Mouse (Mus musculus) monocyte, adult 2 months (primary cell): ENCODE data around the gene Btn2a2.

ENCODE experiments used
- DNase-seq, 2 experiments: peaks; one replicate each; pipeline ENCODE4 v3.0.0; 2022; ENCODE audit warnings: low spot score in 2 of 2, low read depth in 1 of 2

Btn2a2 gene

DNA sequence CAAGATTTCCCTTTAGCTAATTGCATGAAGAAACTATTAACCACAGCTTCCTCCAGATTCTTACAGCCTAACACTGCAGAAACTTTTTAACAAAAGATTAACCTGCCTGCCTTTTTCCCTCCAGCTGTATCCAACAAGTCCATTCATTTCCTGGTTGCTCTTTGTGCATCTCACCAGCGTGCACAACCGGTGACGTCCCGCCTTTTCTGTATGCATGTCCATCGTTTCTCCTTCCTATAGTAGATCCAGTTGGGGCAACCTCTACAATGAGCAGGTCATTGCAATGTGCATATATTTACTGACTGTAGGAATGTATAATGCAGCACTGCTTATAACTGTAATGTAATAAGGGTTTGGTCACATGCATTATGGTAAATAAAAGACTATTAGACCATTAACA, 35.3 kb upstream of the Btn2a2 start:
- DNase-seq = no peak

DNA sequence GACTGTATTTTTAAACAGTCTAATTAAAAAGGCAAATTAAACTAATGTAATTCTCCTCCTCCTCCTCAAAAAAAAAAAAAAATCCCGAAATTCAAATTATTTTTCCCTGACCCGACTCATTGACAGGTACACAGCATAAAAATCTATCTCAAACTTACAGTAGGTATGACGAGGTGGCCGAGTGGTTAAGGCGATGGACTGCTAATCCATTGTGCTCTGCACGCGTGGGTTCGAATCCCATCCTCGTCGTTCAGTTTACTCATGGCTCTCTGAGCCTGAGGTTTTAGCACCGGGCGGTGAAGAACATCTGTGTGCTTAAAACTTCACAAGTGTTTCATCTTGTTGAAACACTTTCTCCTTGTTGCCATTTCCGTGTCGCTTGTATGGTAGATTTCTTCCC, 33.0 kb upstream of the Btn2a2 start:
- DNase-seq = peak; percentile 54 to 73

DNA sequence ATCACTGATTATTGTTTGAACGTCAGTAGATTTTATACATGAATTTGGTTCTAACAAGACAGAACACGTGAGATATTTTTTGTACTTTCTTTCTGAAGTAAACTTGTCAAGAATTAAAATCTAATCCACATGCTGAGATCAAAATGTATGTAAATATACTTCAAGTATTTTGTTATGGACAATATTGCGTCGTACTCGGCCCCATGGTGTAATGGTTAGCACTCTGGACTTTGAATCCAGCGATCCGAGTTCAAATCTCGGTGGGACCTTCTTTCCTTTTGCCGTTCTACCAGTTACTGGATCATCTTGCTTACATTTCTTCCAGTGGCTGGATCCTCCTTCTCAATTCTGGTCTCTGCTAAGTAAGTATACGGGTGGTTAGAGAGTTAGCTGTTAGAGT, 30.8 kb upstream of the Btn2a2 start:
- peak; percentile 57 to 77 for DNase-seq

DNA sequence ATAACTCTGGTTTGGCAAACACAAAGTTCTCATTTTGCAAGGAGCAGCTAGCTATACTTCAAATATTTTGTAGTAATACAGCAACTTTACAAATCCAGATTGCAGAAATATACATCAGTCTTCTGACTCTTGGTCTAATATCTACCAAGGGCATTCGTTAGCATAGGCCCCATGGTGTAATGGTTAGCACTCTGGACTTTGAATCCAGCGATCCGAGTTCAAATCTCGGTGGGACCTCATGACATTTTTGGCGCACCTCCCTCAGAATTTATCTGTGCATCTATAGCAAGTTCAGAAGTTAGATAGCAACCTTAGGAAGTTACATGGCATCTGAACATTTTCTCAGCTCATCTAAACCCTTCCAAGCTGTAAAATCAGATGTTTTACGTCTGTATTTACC, 30.2 kb upstream of the Btn2a2 start:
- DNase-seq = peak; percentile 75 to 81

DNA sequence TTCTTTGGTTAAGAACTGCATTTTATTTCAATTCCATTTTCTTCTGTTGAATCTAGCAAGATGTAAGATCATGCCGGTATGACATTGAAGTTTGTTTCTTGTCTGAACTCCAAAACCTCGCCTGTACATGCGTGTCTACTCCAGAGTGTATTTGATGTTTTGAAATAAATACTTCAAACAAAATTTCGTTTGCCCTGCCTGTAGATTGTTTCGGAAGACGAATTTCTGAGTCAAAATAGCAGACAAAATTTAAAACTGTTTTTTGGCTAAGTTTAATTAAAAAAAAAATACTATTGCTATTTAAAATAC, 29.6 kb upstream of the Btn2a2 start:
- DNase-seq = no peak

DNA sequence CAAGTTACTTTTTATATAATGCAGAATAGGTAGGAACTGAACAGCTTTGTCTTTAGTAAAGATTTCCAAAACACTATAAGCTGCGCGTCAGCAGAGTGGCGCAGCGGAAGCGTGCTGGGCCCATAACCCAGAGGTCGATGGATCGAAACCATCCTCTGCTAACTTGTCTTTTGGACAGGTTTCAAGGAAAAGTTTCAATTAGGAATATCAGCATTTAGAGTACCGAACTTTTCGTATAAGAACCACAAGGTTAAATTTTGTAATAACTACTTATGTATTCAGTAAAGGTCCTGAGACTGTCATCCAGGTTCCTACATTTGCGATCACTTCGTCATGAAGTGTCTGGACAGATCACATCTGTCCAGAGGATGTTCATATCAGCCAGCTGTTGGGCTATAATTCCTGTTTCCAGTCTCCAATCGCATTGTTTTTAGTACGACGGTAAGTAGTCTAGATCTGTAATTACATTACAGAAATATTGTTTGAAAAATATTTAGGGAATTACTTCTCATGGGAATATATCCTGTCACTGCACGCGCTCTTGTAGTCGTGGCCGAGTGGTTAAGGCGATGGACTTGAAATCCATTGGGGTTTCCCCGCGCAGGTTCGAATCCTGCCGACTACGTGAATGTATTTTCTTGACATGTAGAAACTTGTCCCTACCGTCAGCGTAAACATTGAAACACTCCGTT, 29.1 kb upstream of the Btn2a2 start:
- peak; percentile 88 to 92 for DNase-seq

DNA sequence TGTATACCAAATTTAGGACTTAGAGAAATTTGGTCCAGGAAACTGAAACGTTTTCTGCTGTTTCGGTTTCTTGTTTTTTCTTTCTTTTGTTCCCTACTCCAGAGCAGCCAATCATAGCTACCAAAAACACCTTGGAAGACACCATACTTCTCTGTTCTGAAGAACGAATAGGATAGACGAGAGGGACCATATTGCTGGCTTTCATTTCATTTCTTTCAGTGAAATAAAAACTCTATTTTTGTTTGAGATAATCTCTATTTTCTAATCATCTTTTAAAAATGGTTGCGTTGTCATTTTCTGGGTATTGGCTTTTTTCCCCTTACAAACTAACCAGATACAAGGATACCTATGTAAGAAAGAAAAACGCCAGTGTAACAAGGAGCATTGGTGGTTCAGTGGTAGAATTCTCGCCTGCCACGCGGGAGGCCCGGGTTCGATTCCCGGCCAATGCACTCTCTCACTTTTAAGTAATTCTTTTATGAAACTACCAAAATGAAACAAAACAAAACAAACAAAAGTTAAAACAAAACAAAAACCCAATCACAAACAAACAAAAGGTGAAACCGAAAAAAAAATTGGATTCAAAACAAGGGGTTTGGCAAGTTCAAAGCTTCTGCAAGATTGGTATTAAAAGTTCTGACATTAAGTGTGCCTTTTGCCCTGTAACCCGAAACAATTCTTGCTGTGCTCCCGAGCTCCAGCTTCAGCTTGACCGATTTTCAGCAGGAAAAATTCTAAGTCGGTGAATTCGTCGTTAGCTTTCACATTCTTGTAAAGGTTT, 28.4 kb upstream of the Btn2a2 start:
- DNase-seq = peak in 1 of 2 experiments; percentile 71

DNA sequence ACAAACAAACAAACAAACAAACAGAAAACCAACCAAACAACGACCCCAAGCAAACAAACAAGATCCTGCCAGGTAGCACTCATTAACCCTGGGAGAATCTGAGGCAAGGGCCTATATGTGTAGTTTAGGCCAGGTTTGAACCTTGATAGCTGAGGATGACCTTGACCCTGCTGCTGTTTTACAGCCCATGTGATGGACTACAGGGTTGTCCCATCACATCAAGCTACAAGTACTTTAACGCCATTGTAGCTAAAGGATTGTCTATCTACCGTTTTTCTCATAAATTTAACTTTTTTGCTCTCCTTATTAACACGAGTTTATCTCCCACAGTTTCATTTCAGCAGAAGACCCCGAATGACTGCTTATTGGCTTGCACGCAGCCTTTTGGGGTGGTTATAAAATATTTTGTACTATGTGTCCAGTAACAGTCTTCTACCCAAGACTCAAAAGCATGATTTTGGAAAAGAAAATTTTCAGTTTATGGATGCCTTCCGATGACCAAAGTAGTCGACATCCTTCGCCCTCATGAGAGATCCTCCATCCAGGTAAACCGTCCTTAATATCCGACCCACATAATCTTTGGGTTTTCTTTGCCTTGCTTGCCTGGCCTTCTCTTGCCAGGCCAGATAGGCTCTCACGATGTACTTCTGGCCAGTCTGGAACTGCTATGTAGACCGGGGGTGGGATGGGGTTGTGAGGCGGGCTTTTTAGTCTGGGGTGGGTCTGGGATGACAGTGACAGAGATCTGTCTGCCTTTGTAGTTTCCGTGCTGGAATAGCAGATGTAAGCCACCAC, 27.4 kb upstream of the Btn2a2 start:
- DNase-seq = no peak

DNA sequence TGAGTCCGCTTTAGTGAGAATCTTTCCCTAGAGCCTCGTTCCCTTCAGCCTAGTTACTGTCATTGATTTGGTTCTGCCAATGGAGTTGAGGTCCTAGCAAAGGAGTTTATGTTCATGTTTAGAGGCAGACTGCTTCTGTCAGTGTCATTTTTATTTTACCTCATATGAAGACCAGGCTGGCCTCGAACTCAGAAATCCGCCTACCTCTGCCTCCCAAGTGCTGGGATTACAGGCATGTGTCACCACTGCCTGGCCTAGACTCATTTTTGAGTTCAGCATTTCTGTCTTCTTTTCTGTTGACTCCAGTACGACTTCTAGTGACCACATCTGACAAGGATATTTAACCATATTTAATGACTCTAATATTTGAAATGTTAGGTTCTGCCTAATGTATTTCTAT, 26.6 kb upstream of the Btn2a2 start:
- no peak for DNase-seq

DNA sequence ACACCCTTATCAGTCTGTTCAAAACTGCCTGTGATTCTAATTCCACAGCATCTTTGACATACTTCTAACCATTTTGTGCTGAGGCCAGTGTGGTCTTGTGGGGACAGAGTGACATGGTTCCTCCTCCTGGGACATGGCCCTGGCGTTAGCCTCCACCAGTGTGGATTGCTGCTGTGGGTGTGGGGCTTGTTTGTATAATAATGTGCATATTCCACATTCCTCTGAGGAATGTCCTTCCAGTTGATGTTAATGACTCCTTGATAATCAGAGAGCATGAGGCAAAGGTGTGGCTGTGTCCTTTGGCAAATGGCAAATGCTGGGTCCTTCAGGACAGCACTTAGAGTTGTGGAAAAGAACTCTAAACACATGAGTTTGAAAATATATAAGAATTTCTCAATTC, 24.9 kb upstream of the Btn2a2 start:
- no peak for DNase-seq

DNA sequence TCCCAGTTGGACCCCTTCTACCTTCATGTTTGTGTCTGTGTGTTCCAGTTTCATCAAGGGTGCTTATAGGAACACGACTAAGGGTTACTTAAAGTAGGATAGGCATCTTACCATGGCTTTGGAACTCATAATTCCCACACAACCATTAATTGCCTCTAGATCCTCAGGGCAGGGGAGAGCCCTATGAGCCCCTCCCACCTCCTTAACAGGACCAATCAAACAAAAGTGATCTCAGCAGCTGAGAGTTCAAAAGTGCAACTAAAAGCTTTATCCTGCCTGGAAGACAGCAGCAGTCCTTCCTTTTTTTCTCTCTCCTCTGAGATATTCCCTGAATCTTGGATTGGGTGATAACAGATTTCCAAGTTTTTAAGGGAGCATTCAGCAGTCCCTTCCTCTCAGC, 21.5 kb upstream of the Btn2a2 start:
- no peak for DNase-seq

DNA sequence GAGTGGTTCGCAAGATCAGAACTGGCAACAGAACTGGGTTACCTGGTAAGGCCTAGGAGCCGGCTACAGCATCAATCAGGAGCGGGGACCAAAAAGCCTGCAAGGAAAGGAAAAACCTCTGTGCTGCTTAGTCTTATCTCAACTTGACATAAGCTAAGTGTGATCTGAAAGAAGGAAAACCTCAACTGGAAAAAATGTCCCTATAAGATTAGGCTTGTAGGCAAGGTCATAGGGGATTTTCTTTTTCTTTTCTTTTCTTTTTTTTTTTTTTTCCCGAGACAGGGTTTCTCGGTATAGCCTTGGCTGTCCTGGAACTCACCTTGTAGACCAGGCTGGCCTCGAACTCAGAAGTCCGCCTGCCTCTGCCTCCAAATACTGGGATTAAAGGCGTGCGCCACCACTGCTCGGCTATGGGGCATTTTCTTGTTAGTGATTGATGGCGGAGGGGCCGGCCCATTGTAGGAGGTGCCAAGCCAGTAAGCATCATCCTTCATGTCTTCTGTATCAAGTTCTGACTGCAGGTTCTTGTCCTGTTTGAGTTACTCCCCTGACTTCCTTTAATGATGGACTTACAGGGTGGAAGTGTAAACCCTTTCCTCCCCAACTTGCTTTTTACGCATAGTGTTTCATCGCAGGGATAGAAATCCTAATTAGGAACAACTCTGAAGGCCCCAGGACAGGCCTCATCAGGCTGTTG, 18.3 kb upstream of the Btn2a2 start:
- DNase-seq = no peak

DNA sequence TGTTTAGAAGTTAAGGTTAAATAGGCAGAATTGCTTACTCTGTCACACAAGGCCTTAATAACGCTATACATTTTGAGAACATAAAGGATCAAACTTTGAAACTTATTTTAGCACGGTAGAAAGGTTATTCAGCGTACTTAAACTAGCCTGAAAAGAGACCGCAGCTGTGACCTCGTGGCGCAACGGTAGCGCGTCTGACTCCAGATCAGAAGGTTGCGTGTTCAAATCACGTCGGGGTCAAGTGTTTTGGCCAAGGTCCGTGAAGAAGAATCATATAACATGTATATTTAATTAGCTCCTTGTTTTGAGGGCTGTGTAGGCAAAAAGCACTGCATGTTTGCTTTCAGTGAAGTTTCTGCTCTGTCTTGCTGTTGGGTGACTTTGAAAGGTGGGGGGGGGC, 17.7 kb upstream of the Btn2a2 start:
- peak in 1 of 2 experiments; percentile 26 for DNase-seq

DNA sequence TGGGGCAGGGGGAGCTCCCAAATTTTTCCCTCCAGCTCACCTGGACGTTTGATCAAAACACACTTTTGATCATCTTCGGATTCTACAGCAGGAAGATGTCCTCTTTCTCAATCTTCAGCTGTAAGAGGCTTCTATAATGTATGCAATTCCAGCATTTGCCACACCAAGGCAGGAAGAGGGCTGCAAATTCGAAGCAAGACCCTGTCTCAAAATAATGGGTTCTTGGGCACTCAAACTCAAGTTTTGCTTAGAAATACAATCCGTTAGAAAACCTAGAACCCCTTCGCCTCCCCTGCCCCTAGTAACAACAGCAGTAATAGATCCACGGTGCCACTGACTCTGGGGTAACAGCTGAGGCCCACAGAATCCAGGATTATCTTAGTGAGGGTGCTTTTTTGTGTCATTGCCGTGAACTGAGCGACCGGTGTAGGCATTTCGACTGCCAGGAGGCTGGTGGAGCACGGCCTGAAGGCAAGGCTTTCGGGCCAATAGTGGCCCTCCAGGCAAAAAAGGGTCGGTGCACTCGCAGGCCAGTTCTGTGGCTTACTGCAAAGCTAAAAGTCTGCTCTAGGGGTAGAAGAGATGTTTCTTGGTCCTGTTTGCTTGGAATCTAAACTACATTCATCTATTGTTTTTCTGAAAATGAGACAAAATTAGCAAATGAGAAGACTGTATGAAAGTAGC, 17.1 kb upstream of the Btn2a2 start:
- DNase-seq = no peak

DNA sequence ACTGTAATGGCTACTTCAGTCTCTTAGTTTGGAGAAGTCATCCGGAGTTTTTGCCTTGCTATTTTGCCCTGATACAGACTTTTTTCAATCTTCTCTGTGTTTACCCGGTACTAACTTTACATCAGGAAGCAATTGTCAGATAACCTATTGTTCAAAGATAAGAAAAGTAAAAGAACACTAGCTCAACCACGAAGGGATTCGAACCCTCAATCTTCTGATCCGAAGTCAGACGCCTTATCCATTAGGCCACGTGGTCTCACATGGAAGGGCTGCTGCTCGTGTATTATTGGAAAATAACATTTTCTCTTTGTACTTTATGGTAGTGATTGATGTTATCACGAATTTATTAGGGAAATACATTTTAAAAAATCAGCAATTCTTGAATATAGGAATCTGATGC, 15.1 kb upstream of the Btn2a2 start:
- DNase-seq = no peak

DNA sequence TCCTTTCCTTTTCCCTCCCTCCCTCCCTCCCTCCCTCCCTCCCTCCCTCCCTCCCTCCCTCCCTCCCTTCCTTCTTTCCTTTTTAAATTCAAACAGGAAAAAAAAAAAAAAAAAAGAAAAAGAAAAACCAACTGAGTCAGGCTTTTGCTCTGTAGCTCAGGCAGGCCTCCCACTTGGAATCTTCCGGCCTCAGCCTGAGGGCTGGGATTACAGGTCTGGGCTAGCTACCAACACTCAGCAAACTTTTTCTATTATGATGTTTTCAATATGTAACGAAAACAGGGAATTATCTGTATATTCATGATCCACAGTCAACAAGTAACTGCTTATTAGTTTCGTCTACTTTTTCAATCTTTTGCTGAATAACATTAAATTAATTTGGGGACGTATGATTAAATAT, 14.3 kb upstream of the Btn2a2 start:
- no peak for DNase-seq

DNA sequence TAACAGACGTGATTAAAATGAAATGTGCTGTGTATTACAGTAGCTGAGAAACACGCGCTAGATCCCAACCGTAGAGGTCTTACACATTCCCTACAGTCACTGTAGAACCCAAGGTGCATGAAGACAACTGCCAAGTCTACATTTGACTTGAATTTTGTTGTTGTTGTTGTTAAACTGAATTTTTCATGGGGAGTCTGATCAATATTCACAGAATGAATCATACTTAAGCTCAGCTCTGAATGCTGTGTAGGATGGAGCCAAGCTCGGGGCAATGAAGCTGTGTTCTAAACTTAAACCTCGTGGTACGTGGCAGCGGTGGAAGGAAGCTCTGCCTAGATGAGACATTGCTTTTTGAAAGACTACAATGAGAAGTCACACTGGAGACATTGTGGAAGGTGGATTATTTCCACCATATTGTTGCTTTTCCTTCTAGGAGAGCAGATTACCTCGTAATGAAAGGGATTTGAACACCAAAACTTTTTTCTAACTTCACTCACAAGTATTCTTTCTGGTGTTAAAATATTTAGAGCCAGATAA, 13.4 kb upstream of the Btn2a2 start:
- DNase-seq = no peak

DNA sequence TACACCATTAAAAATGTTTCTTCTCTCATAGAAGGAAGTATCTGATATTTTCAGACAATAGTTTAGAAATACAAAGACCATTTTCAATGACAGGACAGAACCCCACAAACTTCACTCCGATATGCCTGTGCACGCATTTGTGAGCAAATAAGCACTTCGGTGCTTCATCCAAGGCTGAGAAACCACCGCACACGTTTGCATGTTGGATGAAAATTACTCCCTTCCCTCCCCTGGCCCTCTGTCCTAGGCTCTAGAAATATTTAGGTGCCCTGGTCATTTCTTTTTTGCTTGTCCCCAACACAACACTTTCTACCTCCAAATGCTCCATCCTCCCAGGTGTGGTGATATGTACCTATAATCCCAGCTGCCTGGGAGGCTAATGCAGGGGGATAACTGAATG, 12.9 kb upstream of the Btn2a2 start:
- DNase-seq = no peak

DNA sequence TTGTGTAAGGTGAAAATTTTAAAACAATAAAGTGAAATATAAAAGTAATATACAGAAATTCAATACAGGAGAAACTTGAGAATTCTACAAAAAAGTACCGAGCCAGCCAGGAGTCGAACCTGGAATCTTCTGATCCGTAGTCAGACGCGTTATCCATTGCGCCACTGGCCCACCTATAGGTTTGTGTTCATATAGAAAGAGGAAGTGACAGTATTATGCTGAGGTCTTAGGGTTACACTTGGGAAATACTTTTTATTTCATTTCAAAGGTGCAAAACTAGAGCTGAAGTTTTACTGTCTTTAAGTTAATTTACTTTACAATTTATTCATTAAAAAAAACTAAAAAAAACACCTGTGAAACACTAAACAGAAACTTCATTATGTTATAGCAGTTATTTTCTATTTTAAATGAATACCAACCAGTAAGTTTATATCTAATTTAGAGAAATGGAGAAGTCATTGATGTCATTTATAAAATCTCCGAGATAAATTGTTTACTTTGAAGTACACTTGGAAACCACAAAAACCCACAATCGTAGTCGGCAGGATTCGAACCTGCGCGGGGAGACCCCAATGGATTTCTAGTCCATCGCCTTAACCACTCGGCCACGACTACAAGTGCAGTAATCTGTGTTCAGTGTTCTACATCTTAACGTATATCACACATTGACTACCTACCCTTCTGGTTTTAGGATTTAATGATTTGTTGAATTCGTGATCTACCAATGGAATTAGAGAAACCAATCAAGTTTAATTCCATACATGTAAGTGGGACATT, 12.0 kb upstream of the Btn2a2 start:
- peak; percentile 35 to 55 for DNase-seq

DNA sequence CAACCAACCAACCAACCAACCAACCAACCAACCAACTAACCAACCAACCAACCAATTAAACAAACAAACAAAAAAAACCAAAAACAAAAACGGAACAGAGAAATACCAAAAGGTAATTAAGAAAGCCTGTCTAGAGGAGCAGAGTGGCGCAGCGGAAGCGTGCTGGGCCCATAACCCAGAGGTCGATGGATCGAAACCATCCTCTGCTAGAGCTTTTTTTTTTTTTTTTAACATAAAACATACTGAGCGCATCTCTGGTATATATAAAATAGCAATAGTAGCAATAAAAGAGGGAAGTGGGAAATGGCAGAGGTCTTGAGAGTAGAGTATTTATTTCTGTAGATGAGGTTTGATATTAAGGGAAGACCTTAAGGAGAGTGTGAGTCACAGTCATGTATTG, 11.3 kb upstream of the Btn2a2 start:
- no peak for DNase-seq
